Mouse (Mus musculus) fibroblast of lung, adult 2 months (primary cell): Measurements from ENCODE around the gene Adgrf5.
"Not testable (repeated sequence)": the region's sequence is repeated elsewhere in the genome, so short reads cannot be mapped to it uniquely, and the experiment has no call there.

ENCODE experiments used
- DNase-seq: peaks from one replicate; pipeline ENCODE4 v3.0.0-alpha.2; 2011; ENCODE audit warnings: low read depth

The Adgrf5 gene

DNA sequence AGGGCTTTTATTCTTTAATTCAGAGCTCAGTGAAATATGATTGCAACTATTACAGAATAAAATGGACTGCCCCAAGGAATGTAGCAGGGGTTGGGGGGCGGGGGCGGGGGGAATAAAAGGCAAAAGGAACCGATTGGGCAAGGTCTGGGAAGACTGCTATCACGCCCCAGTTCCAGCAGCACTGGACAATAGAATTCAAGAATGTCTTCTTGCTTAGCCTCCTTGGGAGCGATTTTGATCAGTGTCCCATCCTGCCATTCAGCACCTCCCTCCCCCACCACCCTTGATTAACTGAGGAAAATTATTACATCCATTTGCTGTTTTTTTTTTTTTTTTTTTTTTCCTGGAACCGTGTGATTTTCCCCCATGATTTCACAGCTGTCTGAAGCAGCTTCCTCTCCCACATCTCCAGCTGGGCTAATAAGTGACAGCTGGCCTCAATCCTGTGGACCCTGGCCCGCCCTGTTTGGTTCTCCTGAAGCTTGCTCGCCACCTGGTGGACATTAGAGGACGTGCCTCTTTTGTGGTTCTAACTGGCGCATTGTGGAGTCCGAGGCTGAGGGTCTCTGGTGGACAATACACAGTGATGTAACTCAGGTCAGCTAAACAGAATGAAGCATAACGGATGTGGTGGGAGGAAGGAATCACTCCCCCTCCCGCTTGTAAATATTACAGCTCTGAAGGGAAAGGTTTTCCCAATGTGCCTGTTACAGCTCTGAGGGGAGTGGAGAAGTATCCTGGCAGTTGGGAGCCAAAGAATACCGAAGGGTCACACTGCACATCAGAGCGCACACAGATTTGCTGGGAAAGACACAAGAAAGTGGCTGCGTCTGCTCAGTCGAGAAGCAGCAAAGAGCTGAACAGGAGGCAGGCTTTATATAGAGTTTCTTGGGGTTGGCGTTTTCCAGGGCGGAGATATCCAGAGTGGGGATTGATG lies 100.3 kb downstream of the Adgrf5 start:
- DNase-seq: peak; percentile 4

DNA sequence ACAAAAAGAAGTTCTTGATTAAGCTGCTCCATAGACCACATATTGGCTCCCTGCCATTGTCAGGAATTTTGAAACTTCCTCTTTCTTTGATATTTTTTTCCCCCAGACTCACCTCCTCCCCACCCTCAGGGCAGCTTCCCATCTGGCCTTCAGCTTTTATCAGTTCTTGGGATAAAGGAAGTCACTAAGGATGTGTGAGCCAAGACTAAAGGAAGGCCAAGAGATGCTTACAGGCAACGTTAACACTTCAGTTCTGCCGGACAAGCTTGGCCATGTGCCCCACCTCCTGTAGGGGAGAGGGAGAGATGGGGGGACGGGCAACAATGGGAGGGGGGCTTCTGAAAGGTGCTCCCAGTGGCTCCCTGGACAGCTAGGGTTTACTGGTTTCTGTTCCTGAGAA lies 109.8 kb downstream of the Adgrf5 start:
- no peak for DNase-seq

DNA sequence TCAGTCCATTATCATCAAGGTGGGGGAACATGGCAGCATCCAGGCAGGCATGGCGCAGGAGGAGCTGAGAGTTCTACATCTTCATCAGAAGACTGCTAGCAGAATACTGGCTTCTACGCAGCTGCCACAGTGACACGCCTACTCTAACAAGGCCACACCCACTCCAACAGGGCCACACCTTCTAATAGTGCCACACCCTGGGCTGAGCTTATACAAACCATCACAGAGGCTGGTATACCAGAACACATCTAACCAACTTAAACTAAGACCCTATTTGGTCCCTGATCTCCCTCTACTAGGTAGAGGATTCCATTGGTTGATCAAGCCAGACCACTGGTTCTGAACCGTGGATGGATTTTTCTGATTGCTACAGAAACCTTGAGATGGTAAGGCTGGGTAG lies 112.3 kb downstream of the Adgrf5 start:
- DNase-seq: no peak

DNA sequence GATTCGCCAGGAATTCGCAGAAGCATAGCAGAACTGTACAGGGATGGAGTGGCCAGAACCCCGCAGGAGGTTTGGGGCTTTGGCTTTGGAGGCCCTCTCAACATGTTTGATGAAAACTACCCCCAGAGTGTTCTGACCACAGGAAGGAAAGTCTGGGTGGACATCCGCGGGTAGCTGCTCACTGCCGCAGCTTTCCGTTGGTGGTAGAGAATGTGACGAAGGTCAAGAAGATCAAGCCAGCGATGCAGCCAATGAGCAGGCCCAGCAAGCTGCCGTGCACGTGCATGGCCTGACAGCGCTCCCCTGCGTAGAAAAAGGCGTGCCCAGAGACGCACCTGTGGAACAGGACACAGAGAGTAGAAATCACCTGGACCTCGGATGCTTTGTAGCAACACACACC lies 114.5 kb downstream of the Adgrf5 start:
- no peak for DNase-seq

DNA sequence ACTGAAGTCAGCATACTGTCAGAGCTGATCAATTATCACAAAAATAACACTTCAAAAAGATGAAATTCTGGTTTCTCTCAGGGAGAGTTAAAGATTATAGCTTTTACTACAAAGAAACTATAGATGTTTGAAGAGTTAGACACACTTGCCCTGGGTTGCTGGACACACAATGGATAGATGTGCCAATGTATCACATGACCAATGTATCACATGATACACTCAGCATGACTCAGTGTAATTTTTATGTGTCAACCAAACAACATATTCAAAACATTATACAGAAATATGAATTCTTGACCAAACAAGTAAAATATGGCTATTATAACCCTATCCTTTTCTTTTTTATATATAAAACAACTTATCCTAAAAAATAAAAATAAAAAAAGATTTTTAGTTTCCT lies 117.4 kb downstream of the Adgrf5 start:
- no peak for DNase-seq

DNA sequence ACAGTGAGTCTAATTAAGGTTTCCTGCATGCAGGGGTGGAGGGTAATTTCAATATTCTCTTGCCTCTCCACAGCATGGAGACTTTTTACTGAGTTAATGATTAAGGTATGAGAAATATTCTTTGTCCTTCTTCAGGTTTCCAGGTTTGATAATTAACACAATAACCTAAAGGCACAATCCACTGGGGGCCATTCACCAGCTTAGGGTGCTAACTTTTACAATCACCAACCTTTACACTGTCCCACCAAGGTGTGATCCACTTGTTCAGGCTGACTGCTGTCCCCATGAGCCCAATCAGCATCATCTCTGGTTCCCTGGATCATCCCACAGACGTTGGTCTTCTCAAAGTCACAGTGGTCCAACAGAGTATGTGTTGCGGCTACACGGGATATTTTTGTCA lies 125.7 kb downstream of the Adgrf5 start:
- no peak for DNase-seq

DNA sequence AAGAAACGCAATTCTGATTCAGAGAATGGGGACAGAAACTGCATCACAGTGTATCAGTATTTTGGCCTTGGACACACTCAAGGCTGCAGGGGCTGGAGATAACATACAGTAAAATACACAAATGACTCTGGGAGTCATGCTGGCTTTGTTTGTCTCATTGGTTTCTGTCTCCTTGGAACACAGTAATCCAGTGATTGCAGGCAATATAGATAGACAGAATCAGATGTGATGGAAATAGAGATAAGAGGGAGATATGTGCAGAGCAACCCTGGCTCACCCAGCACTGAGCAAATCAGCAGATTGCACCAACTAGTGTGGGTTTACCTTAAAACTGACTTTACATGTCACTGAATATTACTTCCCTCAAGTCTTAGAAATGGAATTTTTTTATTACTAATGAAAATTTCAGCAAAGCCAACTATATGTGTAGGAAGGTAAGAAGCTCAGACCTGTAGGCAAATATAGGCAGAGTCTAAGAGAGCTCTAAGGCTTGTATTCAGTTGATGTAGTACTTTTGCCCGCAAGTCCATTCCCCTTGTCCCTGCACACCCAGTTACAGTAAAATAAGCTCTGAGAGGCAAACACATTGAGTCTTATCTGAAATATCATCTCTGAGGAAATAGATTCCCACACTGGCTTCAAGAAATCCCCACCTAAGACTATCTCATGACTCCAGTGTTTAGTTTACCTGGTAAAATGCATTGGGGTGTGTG lies 128.3 kb downstream of the Adgrf5 start:
- DNase-seq: no peak

DNA sequence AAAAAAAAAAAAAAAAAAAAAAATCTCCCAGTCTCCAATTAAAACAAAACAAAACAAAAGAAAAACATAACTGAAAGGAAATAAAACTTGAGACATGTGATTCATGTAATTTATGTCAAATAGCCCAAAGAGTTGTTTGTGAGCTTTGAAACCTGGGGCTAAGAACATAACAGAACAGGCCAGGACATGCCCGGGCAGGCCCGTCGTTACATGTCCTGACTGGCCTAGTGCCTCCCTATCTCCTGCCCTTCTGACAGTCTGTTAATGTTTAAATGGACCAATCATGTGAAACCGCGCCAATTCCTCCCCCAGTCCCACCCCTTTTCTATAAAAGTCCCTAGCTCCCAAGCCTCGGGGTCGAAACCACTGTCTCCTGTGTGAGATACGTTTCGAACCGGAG lies 130.1 kb downstream of the Adgrf5 start:
- not testable (repeated sequence) for DNase-seq

DNA sequence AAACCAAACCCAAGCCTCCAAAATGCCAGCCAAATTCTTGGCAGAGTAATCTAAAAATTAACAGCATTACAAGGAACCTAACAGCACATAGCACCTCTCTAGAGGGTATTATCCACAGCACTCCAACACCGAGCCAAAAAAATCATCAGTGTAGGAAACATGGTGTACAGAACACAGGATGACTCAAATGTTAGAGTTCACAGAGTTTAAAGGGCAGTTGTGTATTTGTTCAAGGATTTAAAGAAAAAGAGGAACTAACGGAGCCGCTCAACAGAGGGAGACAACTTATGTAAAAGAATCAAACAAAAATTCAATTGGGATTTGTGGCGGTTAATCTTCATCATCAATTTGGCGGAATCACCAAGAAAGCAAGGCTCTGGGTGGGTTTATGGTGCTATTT lies 135.3 kb downstream of the Adgrf5 start:
- no peak for DNase-seq

DNA sequence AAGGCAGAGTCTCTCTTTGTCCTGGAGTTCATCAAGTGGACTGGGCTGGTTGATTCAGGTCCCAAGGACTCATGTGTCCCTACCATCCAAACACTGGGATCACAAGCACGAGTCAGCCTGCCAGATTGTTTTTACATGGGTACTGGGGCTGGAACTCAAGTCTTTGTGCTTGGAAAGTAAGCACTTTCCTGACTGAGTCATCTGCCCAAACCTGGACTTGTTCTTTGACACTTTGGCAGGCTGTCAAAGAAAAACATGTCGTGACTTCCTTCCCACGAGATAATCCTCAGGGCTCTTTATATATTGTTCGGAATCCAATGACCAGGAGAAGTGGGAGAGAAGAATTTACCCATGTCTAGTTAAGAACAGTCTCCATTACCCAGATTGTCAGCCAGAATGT lies 137.3 kb downstream of the Adgrf5 start:
- DNase-seq: no peak

DNA sequence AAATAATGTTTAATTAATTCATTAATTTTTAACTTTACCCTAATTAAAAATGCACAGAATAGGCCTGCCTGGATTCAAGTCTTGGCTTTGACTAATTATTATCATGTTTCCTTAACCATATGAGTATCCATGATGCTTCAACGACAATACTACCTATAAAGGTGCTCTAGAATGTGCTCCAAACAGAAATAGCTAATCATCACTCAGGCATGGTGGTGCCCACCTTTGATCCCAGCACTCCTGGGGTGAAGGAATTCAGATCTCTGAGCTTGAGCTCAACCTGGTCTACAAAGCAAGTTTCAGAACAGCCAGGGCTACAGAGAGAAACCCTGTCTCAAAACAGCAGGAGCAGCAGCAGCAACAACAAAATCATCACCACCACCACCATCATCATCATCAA lies 140.3 kb downstream of the Adgrf5 start:
- DNase-seq: no peak

DNA sequence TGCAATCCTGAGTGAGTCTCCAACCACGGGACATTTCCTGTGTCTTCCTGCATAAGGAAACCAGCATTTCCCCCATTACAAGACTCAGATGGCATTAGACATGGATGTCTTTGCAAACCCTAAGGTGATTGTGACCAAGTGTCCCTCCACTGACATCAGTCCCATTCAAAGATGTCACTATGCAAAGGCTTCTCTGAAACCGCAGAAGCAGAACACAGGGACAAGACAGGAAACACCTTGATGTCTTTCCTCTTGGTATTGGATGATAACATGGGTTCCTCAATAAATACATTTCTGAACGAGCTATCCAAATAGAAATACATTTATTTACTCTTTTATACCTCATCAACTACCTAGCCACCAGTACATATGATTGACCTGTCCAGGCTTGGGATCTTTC lies 141.0 kb downstream of the Adgrf5 start:
- DNase-seq: no peak

DNA sequence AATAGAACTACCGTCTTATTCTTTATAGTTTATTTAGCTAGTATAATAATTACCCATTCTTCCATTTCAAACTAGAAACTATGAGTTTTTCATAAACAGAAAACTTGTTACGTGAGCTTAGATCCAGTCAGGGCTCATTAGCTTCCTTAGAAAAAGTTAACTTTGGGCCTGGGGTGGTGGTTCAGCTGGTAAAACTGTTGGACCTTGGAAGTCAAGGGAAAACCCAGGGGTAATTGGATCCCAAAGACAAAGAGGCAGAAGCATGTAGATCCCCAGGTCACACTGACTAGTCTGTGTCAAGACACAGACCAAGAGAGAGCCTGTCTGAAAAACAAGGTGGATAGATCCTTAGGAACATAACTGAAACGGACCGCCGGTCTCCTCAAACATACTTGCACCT lies 141.4 kb downstream of the Adgrf5 start:
- DNase-seq: no peak

DNA sequence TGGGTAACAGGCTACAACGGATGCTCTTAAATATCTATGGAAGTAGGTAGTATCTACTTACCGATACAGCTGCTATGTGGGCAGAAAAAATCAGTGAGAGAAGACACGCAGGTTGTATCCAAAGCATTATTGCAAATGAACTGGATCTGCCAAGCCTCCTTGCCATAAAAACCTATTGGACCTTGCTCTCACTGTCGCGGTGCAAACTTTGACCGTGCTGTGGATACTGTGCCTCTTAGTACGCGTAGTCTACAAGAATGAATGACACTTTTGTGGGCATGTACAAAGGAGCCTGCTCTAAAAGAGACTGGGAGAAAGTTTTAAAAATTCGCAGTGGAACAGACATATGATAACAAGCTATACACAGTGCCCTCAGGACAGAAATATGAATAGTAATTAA lies 142.3 kb downstream of the Adgrf5 start, which contains the start of gene Mep1a:
Gene Mep1a, minus strand, starts transcription at position 221 of the 400 bp plus-strand sequence.
- DNase-seq: no peak

DNA sequence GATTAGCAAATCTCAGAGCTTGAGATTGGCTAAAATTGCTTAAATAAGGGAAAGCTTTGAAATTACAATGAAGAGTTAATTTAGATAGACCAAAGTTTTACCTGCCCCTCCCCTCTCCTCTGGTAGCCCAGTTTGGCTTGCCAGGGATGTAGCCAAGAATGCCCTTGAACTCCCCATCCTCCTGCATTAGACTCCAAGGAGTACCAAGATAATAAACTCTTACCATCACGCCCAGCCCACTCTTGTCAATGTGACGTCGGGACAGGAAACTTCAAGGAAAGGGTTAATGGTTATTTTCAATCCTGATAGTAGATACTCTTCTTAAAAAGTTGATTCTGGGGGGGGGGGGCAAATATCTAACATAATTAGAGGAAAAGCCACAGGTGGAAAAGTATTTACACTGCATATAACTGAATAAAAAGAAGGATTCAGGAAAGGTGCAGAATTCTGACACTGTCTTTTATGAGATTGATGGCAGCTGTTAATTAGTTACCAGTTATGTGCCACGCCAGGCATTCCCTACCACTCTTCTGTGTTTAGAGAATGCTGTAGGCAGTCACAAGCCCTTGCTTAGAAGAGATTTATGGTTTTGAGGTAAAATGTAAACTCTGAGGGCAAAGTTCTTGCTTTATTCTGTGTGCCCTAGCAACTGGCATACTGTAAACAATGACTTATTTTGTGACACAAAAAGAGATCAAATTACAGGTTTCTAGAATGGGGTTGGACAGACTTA lies 143.8 kb downstream of the Adgrf5 start:
- no peak for DNase-seq

DNA sequence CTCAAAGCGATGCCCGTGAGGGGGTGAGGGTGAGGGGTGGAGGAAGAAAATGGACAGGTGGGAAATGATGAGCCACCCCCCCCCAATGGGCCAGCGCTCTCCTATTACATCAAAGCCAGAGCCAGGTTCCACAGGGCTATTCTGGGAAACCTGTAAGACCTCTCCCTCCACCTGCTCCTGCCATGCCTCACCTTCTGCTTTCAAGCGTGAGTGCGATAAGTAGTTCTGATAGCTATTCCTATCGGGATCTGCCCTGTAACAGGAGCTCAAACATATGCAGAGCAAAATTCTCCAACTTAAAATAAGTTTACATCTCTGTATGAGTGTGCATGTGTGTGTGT lies 144.3 kb downstream of the Adgrf5 start:
- DNase-seq: no peak
